Mouse (Mus musculus) left cerebral cortex, postnatal 10 days (tissue): Measurements from ENCODE around the gene Gtf2i. TPM values are rescaled to one million over a fixed set of nuclear protein-coding genes. Genes with fewer than 3 reads are reported as not detected.

Experiments used
- DNase-seq, 2 experiments: peaks; one replicate each; pipeline ENCODE4 v3.0.0; 2021 to 2022; ENCODE audit warnings: low spot score in 2 of 2, mixed read lengths in 1 of 2; ENCODE audit errors: extremely low spot score in 1 of 2
- intact Hi-C: fragments of 180-260 bp; cut with DNase I; formaldehyde crosslinking; loops from one replicate; pipeline ENCODE4 v1.15.1; 2025
- total RNA-seq, 2 experiments: library from RNA; stranded (reverse); gene quantifications; 2 replicates each; pipeline ENCODE4 v1.2.3; 2021

The Gtf2i gene
- total RNA-seq, 2 experiments from 2014 or later = 186 to 207 TPM

DNA sequence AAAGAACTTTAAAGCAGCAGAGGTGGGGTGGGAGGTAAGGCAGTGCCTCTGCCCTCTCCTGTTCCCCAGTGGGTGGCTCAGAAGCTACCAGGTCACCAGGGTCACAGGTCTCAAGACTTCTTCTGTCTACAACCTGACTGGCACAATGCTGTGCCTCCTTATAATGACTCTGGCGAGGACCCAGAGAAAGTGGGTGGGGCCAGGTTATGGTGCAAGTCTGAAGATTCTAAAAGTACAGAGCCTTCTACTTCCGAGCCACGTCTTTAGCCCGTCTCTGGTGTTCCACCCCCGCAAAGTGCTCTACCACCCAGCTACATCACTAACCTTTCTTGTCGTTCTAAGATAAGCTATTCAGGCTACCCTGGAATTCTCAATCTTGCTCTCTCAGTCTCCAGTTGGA, 82.4 kb downstream of the Gtf2i start:
- DNase-seq = peak in 1 of 2 experiments; percentile 36
- intact Hi-C loops = loop anchor here (5.0 kb wide), 1 partner anchor 45 kb away; no protein-coding TSS in a partner anchor

DNA sequence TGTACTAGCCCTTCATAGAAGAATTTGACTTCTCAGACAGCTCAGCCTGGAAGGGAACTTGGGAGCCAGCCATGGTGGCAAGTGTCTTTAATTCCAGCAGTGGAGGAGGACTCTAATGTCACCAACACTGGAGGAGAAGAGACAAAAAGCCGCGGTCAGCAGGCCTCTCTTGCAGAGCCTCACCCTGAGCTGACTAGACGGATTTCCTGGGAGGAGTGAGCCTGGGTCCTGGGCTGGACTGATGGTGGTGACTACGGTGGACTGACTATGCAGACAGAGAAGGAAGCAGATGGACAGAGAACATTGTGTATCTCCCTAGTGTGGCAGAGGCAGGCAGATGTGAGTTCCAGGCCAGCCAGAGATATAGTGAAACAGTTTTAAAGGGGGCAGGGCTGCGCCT, 83.2 kb downstream of the Gtf2i start:
- intact Hi-C loops = loop anchor here (5.0 kb wide), 1 partner anchor 44 kb away; no protein-coding TSS in a partner anchor
- peak; percentile 45 to 55 for DNase-seq

DNA sequence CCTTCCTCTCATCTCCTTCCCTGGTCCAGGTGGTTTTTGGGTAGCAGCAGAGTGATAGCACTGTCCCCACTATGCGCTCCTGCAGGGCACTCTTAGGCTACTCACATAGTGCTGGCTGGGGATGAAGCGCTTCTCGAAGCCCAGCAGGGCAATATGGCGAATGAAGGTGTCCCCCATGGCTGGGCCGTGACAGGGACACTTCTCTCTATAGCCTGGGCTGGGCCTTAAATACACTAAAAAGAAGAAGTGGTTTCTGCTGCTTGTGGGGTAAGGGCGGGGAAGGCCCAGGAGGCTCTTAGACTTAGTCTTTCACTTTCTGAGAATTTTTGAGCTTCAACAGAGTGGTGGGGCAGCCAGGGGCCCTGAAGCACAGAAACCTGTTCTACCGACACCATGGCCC, 85.2 kb downstream of the Gtf2i start, which contains the start of gene Ncf1:
Gene Ncf1, minus strand, starts transcription at position 235 of the 400 bp plus-strand sequence.
- DNase-seq = peak in 1 of 2 experiments; percentile 26
- intact Hi-C loops = no loop called here

DNA sequence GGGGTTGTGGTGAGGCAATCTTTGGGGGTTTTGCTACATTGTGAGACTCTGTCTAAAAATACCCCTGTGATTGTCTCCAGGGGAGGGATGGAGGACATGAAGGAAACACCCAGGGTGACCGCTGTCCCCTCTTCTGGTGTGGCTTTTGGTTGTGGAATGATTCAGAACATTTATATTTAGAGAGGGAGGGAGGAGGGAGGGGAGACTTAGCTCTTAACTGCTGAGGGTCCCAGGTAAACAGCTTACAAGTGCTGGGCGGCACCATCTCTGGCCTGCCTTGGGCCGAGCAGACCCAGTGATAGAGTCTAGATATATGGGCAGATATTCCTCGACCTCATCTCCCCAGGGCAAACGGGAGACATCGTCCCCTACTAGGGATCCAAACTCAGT, 86.3 kb downstream of the Gtf2i start:
- intact Hi-C loops = no loop called here
- no peak for DNase-seq

DNA sequence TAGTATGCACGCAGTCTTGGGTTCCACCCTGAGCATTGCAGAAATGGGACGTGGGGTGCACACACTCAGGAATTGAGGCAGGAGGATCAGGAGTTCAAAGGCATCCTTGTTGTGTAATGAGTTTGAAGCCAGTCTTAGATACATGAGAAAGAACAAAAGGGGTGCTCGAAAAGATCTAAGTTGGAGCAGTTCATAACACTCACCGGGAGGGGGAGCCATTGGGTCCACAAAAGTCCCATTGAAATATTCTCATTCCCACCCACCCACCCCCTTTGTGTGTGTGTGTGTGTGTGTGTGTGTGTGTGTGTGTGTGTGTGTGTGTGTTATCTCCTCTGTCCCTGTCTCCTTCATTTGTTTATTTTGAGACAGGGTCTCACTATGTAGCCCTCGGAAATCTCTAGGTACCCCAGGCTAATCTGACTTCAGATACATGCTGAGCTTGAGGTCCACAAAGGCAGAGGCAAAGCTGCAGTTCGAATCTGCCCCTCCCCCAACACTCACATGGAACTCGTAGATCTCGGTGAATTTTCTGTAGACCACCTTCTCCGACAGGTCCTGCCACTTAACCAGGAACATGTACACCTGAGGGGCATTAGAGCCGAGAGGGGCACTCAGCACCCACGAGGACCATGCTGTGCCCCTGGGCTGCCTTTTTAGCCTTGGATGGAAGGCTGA, 86.8 kb downstream of the Gtf2i start:
- intact Hi-C loops = no loop called here
- DNase-seq = peak in 1 of 2 experiments; percentile 37

DNA sequence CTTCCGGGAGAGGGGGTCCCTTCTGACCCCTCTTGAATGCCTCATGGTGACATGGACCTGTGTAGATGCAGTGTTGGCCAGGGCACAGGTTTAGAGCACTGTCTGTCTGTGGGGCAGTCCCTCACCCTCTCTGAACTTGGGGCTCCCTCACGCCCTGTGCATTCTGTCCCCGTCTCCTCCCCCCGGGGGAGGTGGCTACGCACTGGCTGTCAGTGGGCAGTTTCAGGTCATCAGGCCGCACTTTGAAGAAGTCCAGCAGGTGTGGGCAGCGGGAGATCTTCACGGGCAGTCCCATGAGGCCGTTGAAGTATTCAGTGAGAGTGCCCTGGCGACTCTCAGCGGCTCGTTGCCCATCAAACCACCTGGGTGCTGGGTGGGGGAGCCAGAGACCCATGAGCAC, 87.6 kb downstream of the Gtf2i start:
- DNase-seq = peak in 1 of 2 experiments; percentile 18
- intact Hi-C loops = no loop called here

DNA sequence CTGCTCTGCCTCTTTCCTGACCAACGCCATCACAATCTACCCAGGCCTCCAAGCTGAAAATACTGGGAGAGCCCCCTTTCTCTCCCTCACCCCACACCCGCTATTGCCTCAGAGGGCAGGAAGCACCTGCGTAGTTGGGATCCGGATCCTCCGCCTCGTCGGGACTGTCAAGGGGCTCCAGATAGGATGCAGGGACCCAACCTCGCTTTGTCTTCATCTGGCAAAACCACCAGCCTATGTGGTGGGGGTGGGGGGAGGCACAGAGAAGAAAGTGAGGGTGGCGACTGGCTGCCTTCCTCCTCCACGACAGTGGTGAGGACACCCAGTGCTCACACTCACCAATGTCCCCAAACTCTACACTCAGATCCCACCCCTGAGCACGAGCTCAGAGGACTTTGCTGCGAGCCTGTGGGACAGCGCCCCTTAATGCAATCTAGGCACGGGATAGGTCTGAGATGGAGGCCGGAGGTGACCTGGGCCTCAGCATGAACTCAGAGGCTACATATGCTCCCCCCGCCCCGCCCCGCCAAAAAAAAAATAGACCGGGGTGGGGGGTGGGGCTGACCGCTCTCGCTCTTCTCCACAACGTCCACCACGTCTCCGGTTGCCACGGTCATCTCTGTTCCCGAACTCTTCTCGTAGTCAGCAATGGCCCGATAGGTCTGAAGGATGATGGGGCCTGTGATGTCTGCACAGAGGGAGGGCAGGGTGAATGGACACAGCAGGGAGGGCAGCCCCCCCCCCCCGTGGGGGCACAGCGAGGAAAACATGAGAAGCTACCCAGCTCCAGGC, 89.3 kb downstream of the Gtf2i start:
- peak in 1 of 2 experiments; percentile 51 for DNase-seq
- intact Hi-C loops = no loop called here

DNA sequence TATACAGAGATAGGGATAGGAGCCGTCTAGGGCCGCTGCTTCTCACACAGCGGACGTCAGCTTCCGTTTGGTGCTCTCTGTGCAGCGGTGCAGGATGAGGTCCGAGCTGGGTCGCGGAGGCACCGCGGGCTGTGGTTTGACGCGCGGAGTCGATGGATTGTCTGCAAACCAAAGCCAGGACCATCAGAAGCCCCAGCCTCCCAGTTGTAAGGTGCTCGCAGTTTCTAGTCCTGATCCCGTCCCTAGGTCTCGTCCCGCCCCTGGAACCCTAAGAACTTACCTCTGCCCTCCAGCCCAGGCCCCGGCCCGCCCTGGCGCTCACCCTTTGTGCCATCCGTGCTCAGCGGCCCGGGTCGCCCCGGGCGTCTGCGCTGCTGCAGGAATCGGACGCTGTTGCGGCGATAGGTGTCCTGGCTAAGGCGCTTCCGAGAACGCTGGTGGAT, 92.8 kb downstream of the Gtf2i start:
- intact Hi-C loops = no loop called here
- DNase-seq = peak in 1 of 2 experiments; percentile 23

DNA sequence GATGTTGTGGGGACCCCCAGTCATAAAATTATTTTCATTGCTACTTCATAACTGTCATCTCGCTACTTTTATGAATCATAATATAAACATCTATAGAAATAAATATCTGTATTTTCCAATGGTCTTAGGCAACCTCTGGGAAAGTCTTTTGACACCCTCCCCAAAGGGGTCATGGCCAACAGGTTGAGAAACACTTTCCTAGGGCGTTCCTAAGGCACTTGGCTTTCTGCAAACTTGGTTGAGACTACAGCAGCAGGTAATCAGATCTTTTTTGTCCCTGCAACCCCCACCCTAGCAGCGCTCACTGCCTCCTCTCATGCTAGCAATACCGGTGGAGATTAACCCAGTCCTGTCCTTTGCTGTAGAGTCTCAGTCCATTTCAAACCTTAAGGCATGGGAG, 93.3 kb downstream of the Gtf2i start:
- no peak for DNase-seq
- intact Hi-C loops = no loop called here

DNA sequence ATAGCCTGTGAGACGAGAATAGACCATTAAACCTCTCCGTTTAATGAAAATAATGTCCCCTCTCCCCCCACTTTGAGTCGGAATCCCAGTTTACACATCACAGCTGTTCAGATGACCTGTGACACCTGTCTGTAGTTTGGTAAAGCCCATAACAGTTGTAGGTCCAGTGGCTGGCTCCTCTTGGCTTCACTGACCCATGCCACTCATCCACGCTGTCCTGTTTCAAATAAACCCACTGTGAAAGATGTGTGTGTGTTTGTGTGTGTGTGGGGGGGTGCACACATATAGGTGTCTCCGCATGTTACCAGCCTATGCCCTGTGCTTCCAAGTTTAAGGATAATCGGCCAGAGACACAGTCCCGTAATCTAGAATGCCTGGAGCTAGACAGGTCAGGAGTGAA, 96.7 kb downstream of the Gtf2i start:
- no peak for DNase-seq
- intact Hi-C loops = no loop called here

DNA sequence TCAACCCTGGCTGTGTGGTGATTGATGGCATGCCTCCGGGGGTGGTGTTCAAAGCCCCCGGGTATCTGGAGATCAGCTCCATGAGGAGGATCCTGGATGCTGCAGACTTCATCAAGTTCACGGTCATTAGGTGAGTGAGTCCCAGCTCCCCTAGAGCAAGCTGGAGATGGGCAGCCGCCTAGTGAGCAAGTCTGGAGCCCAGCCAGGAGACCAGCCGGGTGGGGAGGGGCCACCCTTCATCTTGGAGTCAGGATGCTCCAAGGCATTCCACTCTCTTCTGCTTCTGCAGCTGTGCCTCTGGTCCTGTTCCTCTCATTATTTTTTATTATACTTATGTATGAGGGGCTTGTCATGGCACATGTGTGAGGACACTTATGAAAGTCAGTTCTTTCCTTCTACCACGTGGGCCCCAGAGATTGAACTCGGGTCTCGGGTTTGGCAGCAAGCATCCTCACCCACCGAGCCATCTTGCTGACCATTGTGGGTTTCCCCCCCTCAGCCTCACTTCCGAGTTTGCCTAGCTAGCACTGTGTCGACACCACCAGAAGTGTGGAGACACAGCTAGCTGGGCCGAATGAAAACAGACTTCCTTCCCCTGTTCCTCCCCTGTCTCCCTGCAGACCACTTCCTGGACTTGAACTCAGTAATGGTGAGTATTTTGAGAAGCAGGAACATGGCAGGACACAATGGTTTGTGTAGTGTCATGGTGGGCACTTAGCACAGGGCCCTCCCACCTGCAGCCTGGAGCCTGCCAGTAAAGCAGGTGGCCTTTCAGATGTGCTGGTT, 100.3 kb downstream of the Gtf2i start:
- DNase-seq = no peak
- intact Hi-C loops = no loop called here

DNA sequence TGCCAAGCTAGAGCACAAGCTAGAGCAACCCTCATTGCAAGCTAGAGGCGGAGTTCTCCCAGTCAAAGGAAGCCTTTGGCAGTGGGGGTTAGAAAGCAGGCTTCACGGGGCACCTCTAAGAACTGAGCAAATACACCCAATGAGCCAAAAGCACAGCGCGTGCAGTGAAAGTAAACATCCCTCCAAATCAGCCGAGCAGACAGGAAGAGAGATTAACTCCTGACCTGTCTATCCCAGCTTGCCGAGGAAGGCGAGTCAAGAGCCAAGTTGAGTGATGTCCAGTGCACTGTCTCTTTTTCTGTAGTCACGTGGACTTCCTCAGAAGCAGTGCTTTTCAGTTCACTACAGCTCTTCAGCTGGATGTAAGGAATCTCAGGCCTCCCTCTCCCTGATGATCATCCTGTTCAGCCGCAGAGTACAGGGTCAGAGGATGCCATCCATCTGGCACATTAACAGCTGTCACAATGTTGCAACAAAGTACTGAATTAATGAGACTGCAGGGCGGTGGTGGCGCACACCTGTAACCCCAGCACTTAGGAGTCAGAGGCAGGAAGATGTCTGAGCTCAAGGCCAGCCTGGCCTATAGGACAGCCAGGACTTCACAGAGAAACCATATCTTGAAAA, 104.5 kb downstream of the Gtf2i start:
- peak in 1 of 2 experiments; percentile 40 for DNase-seq
- intact Hi-C loops = no loop called here

DNA sequence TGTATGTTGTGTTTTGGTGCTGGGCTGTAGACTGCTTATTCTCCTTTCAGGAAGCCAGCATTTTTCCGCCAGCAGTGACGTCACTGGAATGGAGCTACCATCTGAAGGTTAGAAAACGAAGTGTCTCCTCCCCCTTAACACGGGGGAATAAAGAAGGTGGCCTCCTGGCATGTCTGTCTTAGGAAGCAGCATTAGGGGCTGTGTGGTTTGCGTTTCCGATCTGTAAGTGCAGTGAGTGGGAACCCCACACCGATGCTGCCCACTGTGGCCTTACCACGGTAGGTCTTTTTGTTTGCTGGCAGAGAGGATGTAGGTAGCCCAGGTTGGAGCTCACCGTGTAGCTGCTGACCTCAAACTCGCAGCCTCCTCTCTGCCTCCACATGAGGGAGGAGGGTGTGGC, 107.8 kb downstream of the Gtf2i start:
- no peak for DNase-seq
- intact Hi-C loops = no loop called here

DNA sequence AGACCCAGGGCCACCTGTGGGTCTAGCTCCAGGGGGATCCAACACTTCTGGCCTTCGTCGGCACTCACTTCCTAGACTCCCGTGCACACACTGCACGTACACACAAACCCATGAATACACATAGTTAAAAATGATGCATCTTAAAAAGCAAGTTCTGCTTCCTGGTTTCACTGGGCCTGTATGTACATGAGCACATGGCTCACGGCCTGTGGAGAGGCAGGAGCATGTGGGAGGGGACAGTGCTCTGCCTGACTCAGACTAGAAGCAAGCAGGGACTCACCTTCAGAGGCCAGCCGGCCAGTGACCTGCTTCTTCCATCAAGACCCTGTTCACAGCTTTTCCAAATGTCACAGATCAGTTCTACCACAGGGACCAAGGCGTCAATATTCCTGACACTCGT, 120.9 kb downstream of the Gtf2i start:
- intact Hi-C loops = no loop called here
- DNase-seq = no peak

DNA sequence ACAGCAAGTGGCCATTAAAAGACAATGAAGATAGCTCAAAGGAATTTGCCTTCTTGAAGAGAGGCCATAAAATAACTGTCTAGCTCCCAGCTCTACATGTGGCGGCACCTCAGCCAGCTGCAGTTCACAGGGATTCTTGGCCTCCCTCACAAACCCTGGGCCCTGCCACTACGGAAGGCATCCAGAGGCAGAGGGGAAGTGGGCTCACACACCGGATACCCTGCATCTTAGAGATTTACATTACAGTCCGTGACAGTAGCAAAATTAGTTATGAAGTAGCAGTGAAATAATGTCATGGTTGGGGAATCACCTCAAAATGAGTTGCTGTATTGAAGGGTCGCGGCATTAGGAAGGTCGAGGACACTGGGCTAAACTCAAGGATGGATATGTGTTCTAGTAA, 126.0 kb downstream of the Gtf2i start:
- no peak for DNase-seq
- intact Hi-C loops = loop anchor here (5.0 kb wide), 1 partner anchor 44 kb away; no protein-coding TSS in a partner anchor
